ENCODE assay signal across 10 mouse cellular contexts in genomic region chr15:10866794-10867193, GRCm38 (mm10).
DNase-seq lines count a peak whose midpoint lies in the region; ATAC-seq and TF ChIP-seq lines count a peak whose summit lies in the region.
"Had no signal": no experiment of that assay in that cellular context is flagged by ENCODE, and none has a peak within 500 bp of the region (broad histone marks: within the 10 kb centered on the region; RNA-seq: fewer than 3 reads in every experiment).

No protein-coding gene starts in this region.

- H3K27ac ChIP-seq in kidney, postnatal 0 days, result no peak overlapping the region
- no peak overlapping the region for H3K27ac ChIP-seq in kidney, embryonic 15.5 days
- H3K27ac ChIP-seq in embryonic facial prominence, embryonic 14.5 days (replicated peaks; ENCODE audit: low read depth, low read length), result peak overlapping the region; percentile 44; the same call in 1 of the 2 replicates
- peak overlapping the region; percentile 22; the same call in 1 of the 2 replicates for H3K27ac ChIP-seq in limb, embryonic 15.5 days
- H3K27ac ChIP-seq in midbrain, embryonic 10.5 days (replicated peaks), result no peak overlapping the region
- H3K27ac ChIP-seq: forebrain, embryonic 15.5 days; midbrain, embryonic 13.5 days had no signal

- no peak overlapping the region for H3K9ac ChIP-seq in kidney, postnatal 0 days (ENCODE audit: low read depth, low read length)
- no peak overlapping the region for H3K9ac ChIP-seq in kidney, embryonic 15.5 days
- H3K9ac ChIP-seq in embryonic facial prominence, embryonic 14.5 days (ENCODE audit: low read depth, low read length), result no peak overlapping the region
- no peak overlapping the region for H3K9ac ChIP-seq in limb, embryonic 15.5 days
- H3K9ac ChIP-seq: forebrain, embryonic 15.5 days; midbrain, embryonic 13.5 days had no signal

- H3K27me3 ChIP-seq in kidney, postnatal 0 days (ENCODE audit: insufficient read depth, low read length), result no peaks in the 10 kb centered on the region
- H3K27me3 ChIP-seq in kidney, embryonic 15.5 days, result no peaks in the 10 kb centered on the region
- H3K27me3 ChIP-seq in embryonic facial prominence, embryonic 14.5 days (replicated peaks; ENCODE audit: control insufficient read depth, insufficient read depth, low read length), result no peaks in the 10 kb centered on the region
- no peaks in the 10 kb centered on the region for H3K27me3 ChIP-seq in limb, embryonic 15.5 days
- H3K27me3 ChIP-seq in midbrain, embryonic 10.5 days (ENCODE audit: low read depth, poor library complexity, severe bottlenecking), result no peaks in the 10 kb centered on the region; the same call in 1 of the 2 replicates
- H3K27me3 ChIP-seq: forebrain, embryonic 15.5 days; midbrain, embryonic 13.5 days had no signal

- H3K4me1 ChIP-seq in kidney, postnatal 0 days (replicated peaks; ENCODE audit: insufficient read depth, low read length), result no peaks in the 10 kb centered on the region
- peaks cover 20% of the 10 kb centered on the region for H3K4me1 ChIP-seq in kidney, embryonic 15.5 days
- peaks cover 29% of the 10 kb centered on the region for H3K4me1 ChIP-seq in embryonic facial prominence, embryonic 14.5 days (ENCODE audit: control insufficient read depth, insufficient read depth, low read length)
- peaks cover 42% of the 10 kb centered on the region for H3K4me1 ChIP-seq in limb, embryonic 15.5 days
- peaks cover 14% of the 10 kb centered on the region for H3K4me1 ChIP-seq in midbrain, embryonic 10.5 days
- H3K4me1 ChIP-seq: midbrain, embryonic 13.5 days had no signal

- no peak for TF ChIP-seq CTCF in kidney, postnatal 0 days (IDR thresholded peaks at IDR 0.05; ENCODE audit: low read depth)

- peak; percentile 36 for DNase-seq in kidney, postnatal 0 days (ENCODE audit: low spot score)
- DNase-seq in R1 (ENCODE audit: low read depth, low spot score), result peak; percentile 10
- peak; percentile 71 for DNase-seq in embryonic facial prominence, embryonic 14.5 days (ENCODE audit: low spot score)
- no peak for DNase-seq in midbrain, embryonic 10.5 days (ENCODE audit: low spot score)
- DNase-seq in cerebellum, postnatal 4 days (ENCODE audit: low spot score in 2 of 2), result no peak
- DNase-seq: thymus, postnatal 14 days had no signal

- H3K9me3 ChIP-seq in kidney, postnatal 0 days (replicated peaks; ENCODE audit: low read length), result no peaks in the 10 kb centered on the region
- no peaks in the 10 kb centered on the region for H3K9me3 ChIP-seq in kidney, embryonic 15.5 days (replicated peaks)
- H3K9me3 ChIP-seq in embryonic facial prominence, embryonic 14.5 days (ENCODE audit: control insufficient read depth, low read length), result no peaks in the 10 kb centered on the region
- H3K9me3 ChIP-seq in limb, embryonic 15.5 days, result no peaks in the 10 kb centered on the region
- no peaks in the 10 kb centered on the region for H3K9me3 ChIP-seq in midbrain, embryonic 10.5 days (replicated peaks)
- H3K9me3 ChIP-seq: forebrain, embryonic 15.5 days; midbrain, embryonic 13.5 days had no signal

- ATAC-seq in kidney, postnatal 0 days (replicated peaks; ENCODE audit: low FRiP score, low read depth), result no peak
- no peak for ATAC-seq in kidney, embryonic 15.5 days (replicated peaks; ENCODE audit: low FRiP score)
- 0 out of 2 replicates have a peak, but pooled peaks have one; percentile 13 for ATAC-seq in embryonic facial prominence, embryonic 14.5 days (ENCODE audit: low read depth)
- ATAC-seq in limb, embryonic 15.5 days (ENCODE audit: insufficient number of reproducible peaks, low FRiP score, low TSS enrichment, low read depth), result no peak
- ATAC-seq: forebrain, embryonic 15.5 days; midbrain, embryonic 13.5 days had no signal

- H3K36me3 ChIP-seq in kidney, postnatal 0 days (ENCODE audit: insufficient read depth, low read length), result no peaks in the 10 kb centered on the region
- no peaks in the 10 kb centered on the region for H3K36me3 ChIP-seq in kidney, embryonic 15.5 days
- no peaks in the 10 kb centered on the region for H3K36me3 ChIP-seq in embryonic facial prominence, embryonic 14.5 days (ENCODE audit: control insufficient read depth, insufficient read depth, low read length)
- no peaks in the 10 kb centered on the region for H3K36me3 ChIP-seq in limb, embryonic 15.5 days
- H3K36me3 ChIP-seq in midbrain, embryonic 10.5 days, result no peaks in the 10 kb centered on the region
- H3K36me3 ChIP-seq: forebrain, embryonic 15.5 days; midbrain, embryonic 13.5 days had no signal

- no peak overlapping the region for H3K4me2 ChIP-seq in kidney, postnatal 0 days (ENCODE audit: low read length)
- H3K4me2 ChIP-seq in kidney, embryonic 15.5 days, result no peak overlapping the region
- no peak overlapping the region for H3K4me2 ChIP-seq in embryonic facial prominence, embryonic 14.5 days (ENCODE audit: low read depth, low read length)
- no peak overlapping the region for H3K4me2 ChIP-seq in limb, embryonic 15.5 days
- H3K4me2 ChIP-seq: forebrain, embryonic 15.5 days; midbrain, embryonic 13.5 days had no signal

- no peak overlapping the region for H3K4me3 ChIP-seq in kidney, postnatal 0 days (replicated peaks; ENCODE audit: low read depth, low read length)
- no peak overlapping the region for H3K4me3 ChIP-seq in kidney, embryonic 15.5 days (replicated peaks)
- H3K4me3 ChIP-seq in embryonic facial prominence, embryonic 14.5 days (ENCODE audit: low read depth, low read length), result no peak overlapping the region
- no peak overlapping the region for H3K4me3 ChIP-seq in limb, embryonic 15.5 days
- H3K4me3 ChIP-seq in midbrain, embryonic 10.5 days, result no peak overlapping the region
- H3K4me3 ChIP-seq: forebrain, embryonic 15.5 days; midbrain, embryonic 13.5 days had no signal

- 67% methylated on average over 5 of the region's 5 CpGs for WGBS in kidney, postnatal 0 days
- WGBS in kidney, embryonic 15.5 days, result 75% methylated on average over 5 of the region's 5 CpGs
- WGBS in embryonic facial prominence, embryonic 14.5 days, result 65% methylated on average over 5 of the region's 5 CpGs
- 49% methylated on average over 5 of the region's 5 CpGs for WGBS in limb, embryonic 15.5 days
- 89% methylated on average over 5 of the region's 5 CpGs for WGBS in midbrain, embryonic 10.5 days

Comparison
In these comparisons a context has a peak if more than half of its experiments do, and no peak if none do; other contexts are left out.
1. DNase-seq: peak in kidney, postnatal 0 days (single experiment), R1 (single experiment) and embryonic facial prominence, embryonic 14.5 days (single experiment); none in midbrain, embryonic 10.5 days (single experiment) and cerebellum, postnatal 4 days (0 of 2).
2. H3K27ac ChIP-seq: peak in embryonic facial prominence, embryonic 14.5 days (single experiment) and limb, embryonic 15.5 days (single experiment); none in kidney, postnatal 0 days (single experiment), kidney, embryonic 15.5 days (single experiment) and midbrain, embryonic 10.5 days (single experiment).